9 mouse cellular contexts compared by ENCODE assay signal in the genomic region with DNA sequence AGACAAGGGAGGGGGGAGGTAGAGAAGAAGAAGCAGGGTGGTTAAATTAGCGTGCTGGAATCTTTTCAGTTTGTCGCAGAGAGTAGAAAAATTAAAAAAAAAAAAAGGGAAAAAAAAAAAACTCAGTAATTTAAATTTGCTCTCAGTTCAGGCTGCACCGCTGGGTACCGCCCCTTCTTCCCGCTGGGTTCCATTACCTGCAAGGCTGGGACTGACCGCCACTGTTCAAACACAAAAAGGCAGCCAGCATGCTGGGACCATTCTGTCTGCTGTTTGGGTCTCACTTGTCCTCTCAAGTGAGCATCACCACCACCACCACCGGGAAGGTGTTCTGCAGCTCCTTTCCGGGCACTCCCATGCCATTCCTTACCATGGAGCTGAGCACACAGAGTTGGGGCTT.
DNase-seq lines count a peak whose midpoint lies in the region; ATAC-seq and TF ChIP-seq lines count a peak whose summit lies in the region.
"Had no signal": no experiment of that assay in that cellular context is flagged by ENCODE, and none has a peak within 500 bp of the region (broad histone marks: within the 10 kb centered on the region; RNA-seq: fewer than 3 reads in every experiment).

No protein-coding gene starts in this region.

- no peak for ATAC-seq in heart, postnatal 0 days (ENCODE audit: insufficient read depth, low read depth)
- no peak for ATAC-seq in midbrain, postnatal 0 days (ENCODE audit: low FRiP score)

- TF ChIP-seq POLR2A in kidney, adult 2 months (IDR thresholded peaks at IDR 0.05; ENCODE audit: low read depth, low read length), result no peak

- DNase-seq in heart, postnatal 0 days (ENCODE audit: low spot score), result no peak
- no peak for DNase-seq in heart, postnatal 10 days
- no peak for DNase-seq in embryonic facial prominence, embryonic 10.5 days (ENCODE audit: low spot score)
- peak; percentile 45 to 57 for DNase-seq in frontal cortex, postnatal 36 days (ENCODE audit: low spot score in 2 of 2)
- peak; percentile 16 for DNase-seq in midbrain, postnatal 0 days (ENCODE audit: low spot score)
- DNase-seq in ovary, postnatal 14 days (ENCODE audit: low spot score), result no peak
- no peak for DNase-seq in thymus, postnatal 14 days
- no peak for DNase-seq in kidney, adult 2 months
- DNase-seq: liver, embryonic 13.5 days had no signal

- H3K4me1 ChIP-seq in heart, postnatal 0 days (ENCODE audit: control insufficient read depth, insufficient read depth), result no peaks in the 10 kb centered on the region
- H3K4me1 ChIP-seq in embryonic facial prominence, embryonic 10.5 days, result peaks cover 4% of the 10 kb centered on the region; the same call in 1 of the 2 replicates
- no peaks in the 10 kb centered on the region for H3K4me1 ChIP-seq in midbrain, postnatal 0 days (ENCODE audit: insufficient read depth, low read length)
- H3K4me1 ChIP-seq in kidney, adult 2 months (ENCODE audit: control insufficient read depth, insufficient read depth, low read length), result no peaks in the 10 kb centered on the region
- H3K4me1 ChIP-seq: liver, embryonic 13.5 days had no signal

- 52% methylated on average over 8 of the region's 8 CpGs for WGBS in heart, postnatal 0 days
- WGBS in embryonic facial prominence, embryonic 10.5 days, result 22% methylated on average over 8 of the region's 8 CpGs
- WGBS in midbrain, postnatal 0 days, result 13% methylated on average over 8 of the region's 8 CpGs
- 53% methylated on average over 8 of the region's 8 CpGs for WGBS in kidney, adult 2 months

- H3K4me2 ChIP-seq in heart, postnatal 0 days (ENCODE audit: low read depth, low read length), result peak overlapping the region; percentile 30; the same call in 1 of the 2 replicates
- peak overlapping the region; percentile 61 for H3K4me2 ChIP-seq in midbrain, postnatal 0 days (ENCODE audit: low read depth, low read length, poor library complexity, severe bottlenecking)
- H3K4me2 ChIP-seq: liver, embryonic 13.5 days had no signal

- intact Hi-C loops in heart, postnatal 10 days (cut with DNase I), result no loop called here

- no peak overlapping the region for H3K9ac ChIP-seq in heart, postnatal 0 days (replicated peaks; ENCODE audit: low read depth, low read length)
- H3K9ac ChIP-seq in midbrain, postnatal 0 days (replicated peaks; ENCODE audit: low read length, poor library complexity, severe bottlenecking), result peak overlapping the region; percentile 52
- H3K9ac ChIP-seq: liver, embryonic 13.5 days had no signal

- TF ChIP-seq EP300 in heart, postnatal 0 days (IDR thresholded peaks at IDR 0.05; ENCODE audit: low read depth), result no peak

- no peaks in the 10 kb centered on the region for H3K27me3 ChIP-seq in heart, postnatal 0 days (ENCODE audit: control insufficient read depth, insufficient read depth, low read length)
- H3K27me3 ChIP-seq in embryonic facial prominence, embryonic 10.5 days (replicated peaks; ENCODE audit: low read depth, poor library complexity, severe bottlenecking), result no peaks in the 10 kb centered on the region
- H3K27me3 ChIP-seq in midbrain, postnatal 0 days (ENCODE audit: insufficient read depth, low read length), result no peaks in the 10 kb centered on the region
- H3K27me3 ChIP-seq in kidney, adult 2 months (replicated peaks; ENCODE audit: control insufficient read depth, insufficient read depth, low read length), result no peaks in the 10 kb centered on the region
- H3K27me3 ChIP-seq: liver, embryonic 13.5 days had no signal

- no peaks in the 10 kb centered on the region for H3K9me3 ChIP-seq in heart, postnatal 0 days (replicated peaks; ENCODE audit: control insufficient read depth, low read length)
- no peaks in the 10 kb centered on the region for H3K9me3 ChIP-seq in embryonic facial prominence, embryonic 10.5 days
- no peaks in the 10 kb centered on the region for H3K9me3 ChIP-seq in midbrain, postnatal 0 days (ENCODE audit: low read length)
- H3K9me3 ChIP-seq: liver, embryonic 13.5 days had no signal

- H3K36me3 ChIP-seq in heart, postnatal 0 days (replicated peaks; ENCODE audit: control insufficient read depth, insufficient read depth, low read length), result no peaks in the 10 kb centered on the region
- no peaks in the 10 kb centered on the region for H3K36me3 ChIP-seq in embryonic facial prominence, embryonic 10.5 days (replicated peaks)
- no peaks in the 10 kb centered on the region for H3K36me3 ChIP-seq in midbrain, postnatal 0 days (ENCODE audit: insufficient read depth, low read length)
- no peaks in the 10 kb centered on the region for H3K36me3 ChIP-seq in kidney, adult 2 months (ENCODE audit: control insufficient read depth, insufficient read depth, low read length)
- H3K36me3 ChIP-seq: liver, embryonic 13.5 days had no signal

- H3K27ac ChIP-seq in heart, postnatal 0 days (ENCODE audit: low read depth), result no peak overlapping the region
- no peak overlapping the region for H3K27ac ChIP-seq in embryonic facial prominence, embryonic 10.5 days (replicated peaks)
- 0 out of 2 replicates have a peak overlapping the region, but pooled peaks have one; percentile 32 for H3K27ac ChIP-seq in midbrain, postnatal 0 days (ENCODE audit: low read depth, low read length)
- H3K27ac ChIP-seq in kidney, adult 2 months (ENCODE audit: insufficient read depth, low read depth, low read length), result no peak overlapping the region
- H3K27ac ChIP-seq: liver, embryonic 13.5 days had no signal

- peak overlapping the region; percentile 15; the same call in 1 of the 2 replicates for H3K4me3 ChIP-seq in heart, postnatal 0 days (ENCODE audit: low read depth, low read length)
- H3K4me3 ChIP-seq in embryonic facial prominence, embryonic 10.5 days, result peak overlapping the region; percentile 21; the same call in 1 of the 2 replicates
- H3K4me3 ChIP-seq in midbrain, postnatal 0 days (ENCODE audit: low read depth, low read length), result peak overlapping the region; percentile 35
- no peak overlapping the region for H3K4me3 ChIP-seq in kidney, adult 2 months (ENCODE audit: insufficient read depth, low read depth, low read length)
- H3K4me3 ChIP-seq: liver, embryonic 13.5 days had no signal

- TF ChIP-seq CTCF in heart, postnatal 0 days (IDR thresholded peaks at IDR 0.05; ENCODE audit: low read depth), result no peak
- TF ChIP-seq CTCF in midbrain, postnatal 0 days (IDR thresholded peaks at IDR 0.05), result no peak
- no peak for TF ChIP-seq CTCF in kidney, adult 2 months (conservative IDR thresholded peaks at IDR 0.05; ENCODE audit: insufficient read depth, insufficient read length, low read depth, low read length)

Comparison
In these comparisons a context has a peak if more than half of its experiments do, and no peak if none do; other contexts are left out.
1. DNase-seq: peak in frontal cortex, postnatal 36 days (2 of 2) and midbrain, postnatal 0 days (single experiment); none in heart, postnatal 0 days (single experiment), heart, postnatal 10 days (0 of 2), embryonic facial prominence, embryonic 10.5 days (single experiment), ovary, postnatal 14 days (single experiment), thymus, postnatal 14 days (single experiment) and kidney, adult 2 months (single experiment).